Mouse (Mus musculus) spleen, postnatal 36 days (tissue): ENCODE data around the gene Cmas.

ENCODE experiments used
- DNase-seq, 2 experiments: peaks; one replicate each; pipeline ENCODE4 v3.0.0; 2022; ENCODE audit warnings: low spot score in 2 of 2, mixed read lengths in 1 of 2

The Cmas gene

GRCm38 (mm10) chr6:142793468-142793867, 37.0 kb downstream of the Cmas start:
- DNase-seq: no peak

GRCm38 (mm10) chr6:142795087-142795486, 38.6 kb downstream of the Cmas start:
- no peak for DNase-seq

GRCm38 (mm10) chr6:142795655-142796441, 39.4 kb downstream of the Cmas start:
- no peak for DNase-seq

GRCm38 (mm10) chr6:142797996-142798395, 41.5 kb downstream of the Cmas start:
- DNase-seq: no peak

GRCm38 (mm10) chr6:142798837-142799236, 42.4 kb downstream of the Cmas start:
- no peak for DNase-seq

GRCm38 (mm10) chr6:142799704-142800374, 43.4 kb downstream of the Cmas start:
- DNase-seq: no peak

GRCm38 (mm10) chr6:142801687-142802086, 45.2 kb downstream of the Cmas start:
- no peak for DNase-seq

GRCm38 (mm10) chr6:142802617-142803525, 46.4 kb downstream of the Cmas start:
- no peak for DNase-seq

- no peak for DNase-seq
These were observed 47.9 kb downstream of the Cmas start, which contains the start of gene Sult6b2 for GRCm38 (mm10) chr6:142804402-142804801. TSS of gene Sult6b2 (minus strand) at chr6:142804502.

GRCm38 (mm10) chr6:142806326-142806725, 49.8 kb downstream of the Cmas start:
- no peak for DNase-seq

- no peak for DNase-seq
These were observed 53.0 kb downstream of the Cmas start for GRCm38 (mm10) chr6:142809373-142810098.

GRCm38 (mm10) chr6:142810239-142810638, 53.8 kb downstream of the Cmas start:
- no peak for DNase-seq

- no peak for DNase-seq
These were observed 56.5 kb downstream of the Cmas start for GRCm38 (mm10) chr6:142812969-142813368.

GRCm38 (mm10) chr6:142814011-142814410, 57.5 kb downstream of the Cmas start:
- no peak for DNase-seq

GRCm38 (mm10) chr6:142814495-142814921, 58.0 kb downstream of the Cmas start:
- DNase-seq: peak; percentile 39 to 66

- DNase-seq: no peak
These were observed 59.0 kb downstream of the Cmas start for GRCm38 (mm10) chr6:142815513-142815912.

- no peak for DNase-seq
These were observed 61.8 kb downstream of the Cmas start for GRCm38 (mm10) chr6:142818306-142818705.

- no peak for DNase-seq
These were observed 66.7 kb downstream of the Cmas start for GRCm38 (mm10) chr6:142823008-142823787.
